Mouse (Mus musculus) gastrocnemius, adult 8-10 months (tissue): ENCODE results near the gene Anxa2. TPM values are rescaled to one million over a fixed set of nuclear protein-coding genes. Genes with fewer than 3 reads are reported as not detected.

Source experiments
- DNase-seq, 2 experiments: peaks; one replicate each; pipeline ENCODE4 v3.0.0; 2022; ENCODE audit warnings: low spot score in 2 of 2
- total RNA-seq, 4 experiments: library from RNA; stranded (reverse); gene quantifications; 2 replicates each; pipeline ENCODE4 v1.2.4; 2022

Anxa2 gene
- total RNA-seq, 4 experiments from 2014 or later, result 17.3 to 34.2 (median 28.0) TPM

- peak; percentile 63 for DNase-seq
Measured at GRCm38 (mm10) chr9:69458982-69459381, 5.6 kb downstream of the Anxa2 start.

- no peak for DNase-seq
Measured at GRCm38 (mm10) chr9:69459876-69460275, 6.5 kb downstream of the Anxa2 start.

- DNase-seq, result no peak
Measured at GRCm38 (mm10) chr9:69463046-69463445, 9.6 kb downstream of the Anxa2 start.

- DNase-seq, result no peak
Measured at GRCm38 (mm10) chr9:69464109-69464756, 10.8 kb downstream of the Anxa2 start.

- no peak for DNase-seq
Measured at GRCm38 (mm10) chr9:69466098-69466497, 12.7 kb downstream of the Anxa2 start.

- DNase-seq, result no peak
Measured at GRCm38 (mm10) chr9:69467310-69467939, 14.0 kb downstream of the Anxa2 start.

GRCm38 (mm10) chr9:69468991-69469390 is 15.6 kb downstream of the Anxa2 start:
- DNase-seq, result peak in 1 of 2 experiments; percentile 33

- DNase-seq, result no peak
Measured at GRCm38 (mm10) chr9:69470362-69470761, 16.9 kb downstream of the Anxa2 start.

GRCm38 (mm10) chr9:69470921-69471320 is 17.5 kb downstream of the Anxa2 start:
- no peak for DNase-seq

GRCm38 (mm10) chr9:69472724-69473123 is 19.3 kb downstream of the Anxa2 start:
- peak; percentile 50 to 59 for DNase-seq

- no peak for DNase-seq
Measured at GRCm38 (mm10) chr9:69475873-69476272, 22.5 kb downstream of the Anxa2 start.

- peak; percentile 29 to 35 for DNase-seq
Measured at GRCm38 (mm10) chr9:69477195-69477823, 23.9 kb downstream of the Anxa2 start.

GRCm38 (mm10) chr9:69477824-69478222 is 24.4 kb downstream of the Anxa2 start:
- DNase-seq, result no peak

- peak; percentile 64 to 76 for DNase-seq
Measured at GRCm38 (mm10) chr9:69480344-69480743, 26.9 kb downstream of the Anxa2 start.

GRCm38 (mm10) chr9:69483811-69484210 is 30.4 kb downstream of the Anxa2 start:
- no peak for DNase-seq

- DNase-seq, result no peak
Measured at GRCm38 (mm10) chr9:69486140-69486539, 32.7 kb downstream of the Anxa2 start.

- no peak for DNase-seq
Measured at GRCm38 (mm10) chr9:69488510-69488909, 35.1 kb downstream of the Anxa2 start.

- no peak for DNase-seq
Measured at GRCm38 (mm10) chr9:69488972-69489371, 35.6 kb downstream of the Anxa2 start.

GRCm38 (mm10) chr9:69492809-69493208 is 39.4 kb downstream of the Anxa2 start:
- DNase-seq, result no peak

- DNase-seq, result peak; percentile 22 to 38
Measured at GRCm38 (mm10) chr9:69502504-69502903, 49.1 kb downstream of the Anxa2 start.

GRCm38 (mm10) chr9:69505611-69506010 is 52.2 kb downstream of the Anxa2 start:
- DNase-seq, result no peak

GRCm38 (mm10) chr9:69507206-69507605 is 53.8 kb downstream of the Anxa2 start:
- no peak for DNase-seq

GRCm38 (mm10) chr9:69508016-69508415 is 54.6 kb downstream of the Anxa2 start:
- no peak for DNase-seq
